Mouse (Mus musculus) activated CD4-positive, CD25-positive, alpha-beta regulatory T cell (primary cell): Measurements from ENCODE around the gene Cck. TPM values are rescaled to one million over a fixed set of nuclear protein-coding genes. Genes with fewer than 3 reads are reported as not detected.

ENCODE experiments used
- polyA plus RNA-seq, 2 experiments: library from polyadenylated mRNA; unstranded; fragments of 100-300 nt; shearing (Covaris generic); gene quantifications; one replicate each; pipeline ENCODE4 v1.2.1; 2017

The Cck gene
- polyA plus RNA-seq: not detected

GRCm38 (mm10) chr9:121495529-121495928 is at the start of gene Cck:
Cck (minus strand) TSS chr9:121495694.

Other genes starting within 250 kb of the Cck start
- 10 to 100 TPM; 14.4 to 14.5 TPM for gene Ulk4, start 218.5 kb downstream of the Cck start, polyA plus RNA-seq
- gene Trak1, start 198.2 kb downstream of the Cck start, polyA plus RNA-seq: 10 to 100 TPM; 31.9 to 34.1 TPM
- not detected for gene Lyzl4, start 146.4 kb upstream of the Cck start, polyA plus RNA-seq
- gene Vipr1, start 147.0 kb upstream of the Cck start, polyA plus RNA-seq: 10 to 100 TPM in 1 of 2 experiments, 1 to 10 TPM in 1; 4.6 to 17.7 TPM
- gene Sec22c, start 209.8 kb upstream of the Cck start, polyA plus RNA-seq: 10 to 100 TPM; 18.9 to 27.5 TPM
- 10 to 100 TPM; 25.5 to 30.2 TPM for gene Ss18l2, start 214.6 kb upstream of the Cck start, polyA plus RNA-seq
- 100 to 1,000 TPM; 110 to 125 TPM for gene Nktr, start 223.5 kb upstream of the Cck start, polyA plus RNA-seq